Mouse (Mus musculus): ENCODE measurements around the gene Pard3b. TPM values are rescaled to one million over a fixed set of nuclear protein-coding genes. Genes with fewer than 3 reads are reported as not detected.
A peak's percentile ranks its signal among the peaks of the same experiment; 100 is the strongest.

Gene Pard3b
- polyA plus RNA-seq, 1 experiment from 2014 or later: 12.3 TPM

DNA sequence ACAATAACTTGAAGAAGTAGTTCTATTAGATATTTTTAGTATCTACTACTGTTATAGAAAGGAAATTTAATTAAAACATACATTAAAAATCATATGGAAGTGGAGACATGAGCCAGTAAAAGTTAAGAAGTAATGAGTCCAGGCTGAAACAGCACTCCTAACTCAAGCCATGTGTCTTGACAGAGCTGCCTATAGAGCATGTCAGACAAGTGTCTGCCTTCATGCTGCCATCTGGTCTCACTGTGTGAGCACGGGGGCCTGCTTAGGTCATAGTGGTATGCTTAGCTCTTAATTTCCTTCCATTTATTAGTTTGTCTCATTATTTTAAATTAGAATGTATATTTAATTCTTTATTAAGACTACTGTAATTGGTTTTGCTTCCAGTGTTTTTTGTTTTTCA lies 517.3 kb downstream of the Pard3b start:
- Histone ChIP-seq H3K9me3 (ENCODE audit: control insufficient read depth, low read length) (no peaks in the 10 kb centered on the region), H3K4me3 (ENCODE audit: low read length) (no peak overlapping the region), H3K4me2 (ENCODE audit: low read depth, low read length) (no peak overlapping the region), H3K9ac (ENCODE audit: low read length) (no peak overlapping the region), H3K4me1 (replicated peaks; ENCODE audit: control insufficient read depth, insufficient read depth, low read length) (no peaks in the 10 kb centered on the region), H3K27me3 (ENCODE audit: control insufficient read depth, insufficient read depth, low read depth, low read length) (no peaks in the 10 kb centered on the region), H3K36me3 (ENCODE audit: control insufficient read depth, insufficient read depth, low read length) (no peaks in the 10 kb centered on the region), H3K27ac (ENCODE audit: low read length) (no peak overlapping the region)
- ATAC-seq (ENCODE audit: low read depth): no peak
- 63% methylated on average over 1 of the region's 1 CpGs for WGBS

DNA sequence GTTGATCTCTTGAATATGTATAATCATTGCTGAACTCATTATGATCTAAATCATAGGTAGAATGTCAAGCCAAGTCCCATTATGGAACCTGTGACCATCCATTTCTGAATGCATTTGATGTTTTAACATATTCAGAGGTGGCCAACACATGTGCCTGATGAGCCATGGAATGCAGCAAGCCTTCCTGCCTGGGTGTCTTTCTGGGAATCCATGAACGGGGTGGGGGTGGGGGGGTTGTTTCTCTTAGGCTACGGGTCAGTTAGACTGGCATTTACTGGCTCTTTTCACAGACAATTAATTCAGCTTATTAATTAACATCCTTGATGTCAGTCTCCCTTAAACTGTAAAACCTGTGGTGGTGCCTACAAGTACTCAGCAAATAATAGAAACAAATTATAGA lies 521.0 kb downstream of the Pard3b start:
- no peak for ATAC-seq (ENCODE audit: low read depth)
- WGBS: 75% methylated on average over 2 of the region's 2 CpGs
- H3K36me3 ChIP-seq (ENCODE audit: control insufficient read depth, insufficient read depth, low read length): no peaks in the 10 kb centered on the region

DNA sequence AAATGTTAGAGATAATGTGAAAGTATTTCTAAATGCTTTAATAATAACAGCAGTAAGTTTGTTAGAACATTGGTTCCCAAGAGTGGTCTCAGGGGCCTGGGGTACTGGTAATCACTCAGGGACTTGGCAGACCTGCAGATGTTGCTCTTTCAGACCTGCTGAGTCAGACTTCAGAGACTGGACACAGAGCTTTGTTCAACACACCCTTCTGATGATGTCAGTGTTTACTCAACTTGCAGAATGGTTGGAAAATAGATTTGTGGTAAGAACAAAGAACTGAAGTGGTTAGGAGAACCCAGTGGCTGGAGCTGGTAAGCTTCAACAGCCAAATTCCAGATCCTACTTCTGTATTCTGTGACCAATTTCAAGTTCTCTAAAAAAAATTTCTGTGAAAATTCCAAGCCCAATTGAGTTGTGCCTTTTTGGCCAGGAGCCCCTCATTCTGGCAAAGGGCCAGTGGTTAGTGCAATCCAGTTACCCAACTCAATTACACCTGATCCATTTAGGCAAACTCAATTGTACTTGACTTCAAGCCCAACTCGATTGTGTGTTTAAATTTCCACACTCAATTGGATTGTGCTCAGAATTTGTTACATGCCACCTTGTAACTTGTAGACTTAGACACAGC lies 536.5 kb downstream of the Pard3b start:
- Histone ChIP-seq H3K9ac (ENCODE audit: low read length) (no peak overlapping the region), H3K9me3 (ENCODE audit: control insufficient read depth, low read length) (no peaks in the 10 kb centered on the region)
- WGBS: 21% methylated on average over 1 of the region's 1 CpGs

More for the DNA sequence above, 521.0 kb downstream of the Pard3b start:
- H3K27me3 ChIP-seq (ENCODE audit: control insufficient read depth, insufficient read depth, low read depth, low read length): no peaks in the 10 kb centered on the region
- no peaks in the 10 kb centered on the region for H3K4me1 ChIP-seq (replicated peaks; ENCODE audit: control insufficient read depth, insufficient read depth, low read length)
- no peak overlapping the region for H3K27ac ChIP-seq (ENCODE audit: low read length)
- H3K4me2 ChIP-seq (ENCODE audit: low read depth, low read length): no peak overlapping the region
- H3K4me3 ChIP-seq (ENCODE audit: low read length): no peak overlapping the region
- H3K9ac ChIP-seq (ENCODE audit: low read length): no peak overlapping the region
- H3K9me3 ChIP-seq (ENCODE audit: control insufficient read depth, low read length): no peaks in the 10 kb centered on the region

DNA sequence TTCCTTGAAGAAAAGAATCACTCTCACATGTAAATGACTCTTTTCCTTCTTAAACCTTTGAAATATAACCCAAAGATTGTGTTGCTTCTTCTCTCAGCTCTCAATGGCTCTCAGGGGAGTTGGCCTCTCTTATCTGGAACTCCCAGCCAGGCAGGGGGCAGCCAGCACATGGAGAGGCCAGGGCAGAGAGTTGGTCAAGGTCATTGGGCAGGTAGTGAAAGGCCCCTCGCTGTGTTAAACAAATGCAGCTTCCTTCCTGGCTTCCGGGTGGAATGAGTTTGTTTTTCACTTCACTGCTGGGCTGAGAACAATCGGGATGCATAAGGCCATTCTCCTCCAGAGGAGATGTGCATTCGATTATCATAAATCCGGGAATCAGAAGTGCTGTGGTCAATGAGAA lies 543.0 kb downstream of the Pard3b start:
- ATAC-seq (ENCODE audit: low read depth): peak; percentile 38; the same call in 1 of the 2 replicates
- H3K4me2 ChIP-seq (ENCODE audit: low read depth, low read length): no peak overlapping the region
- 0 out of 2 replicates have a peak, but pooled peaks cover 3% of the 10 kb centered on the region for H3K4me1 ChIP-seq (replicated peaks; ENCODE audit: control insufficient read depth, insufficient read depth, low read length)
- H3K9me3 ChIP-seq (ENCODE audit: control insufficient read depth, low read length): no peaks in the 10 kb centered on the region
- 15% methylated on average over 5 of the region's 5 CpGs for WGBS
- no peak overlapping the region for H3K27ac ChIP-seq (ENCODE audit: low read length)
- no peaks in the 10 kb centered on the region for H3K27me3 ChIP-seq (ENCODE audit: control insufficient read depth, insufficient read depth, low read depth, low read length)
- H3K36me3 ChIP-seq (ENCODE audit: control insufficient read depth, insufficient read depth, low read length): no peaks in the 10 kb centered on the region
- no peak overlapping the region for H3K4me3 ChIP-seq (ENCODE audit: low read length)
- no peak overlapping the region for H3K9ac ChIP-seq (ENCODE audit: low read length)

More for the DNA sequence above, 536.5 kb downstream of the Pard3b start:
- Histone ChIP-seq H3K27me3 (ENCODE audit: control insufficient read depth, insufficient read depth, low read depth, low read length) (no peaks in the 10 kb centered on the region), H3K4me1 (replicated peaks; ENCODE audit: control insufficient read depth, insufficient read depth, low read length) (no peaks in the 10 kb centered on the region; the same call in 1 of the 2 replicates), H3K27ac (ENCODE audit: low read length) (no peak overlapping the region; the same call in 1 of the 2 replicates), H3K4me2 (ENCODE audit: low read depth, low read length) (no peak overlapping the region), H3K4me3 (ENCODE audit: low read length) (no peak overlapping the region), H3K36me3 (ENCODE audit: control insufficient read depth, insufficient read depth, low read length) (no peaks in the 10 kb centered on the region)
- peak; percentile 71 for ATAC-seq (ENCODE audit: low read depth)

DNA sequence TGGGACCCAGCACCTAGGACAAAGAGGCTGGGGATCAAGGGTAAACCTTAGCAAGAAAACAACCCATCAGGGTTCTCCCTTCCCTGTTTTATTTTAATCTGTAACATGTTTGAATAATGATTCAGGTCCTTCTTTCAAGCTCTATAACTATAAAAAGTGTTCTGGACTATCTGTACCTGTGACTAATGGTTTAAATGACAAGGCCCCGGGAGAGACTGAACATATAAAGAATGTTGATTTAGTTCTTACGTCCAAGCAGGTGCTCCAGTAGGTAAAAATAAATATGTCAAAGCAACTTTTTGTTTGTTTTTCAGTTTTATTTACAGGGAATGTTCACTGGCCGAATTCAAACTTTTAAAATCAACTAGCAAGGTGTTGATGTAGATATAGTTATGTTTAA lies 544.0 kb downstream of the Pard3b start:
- Histone ChIP-seq H3K27ac (ENCODE audit: low read length) (no peak overlapping the region), H3K27me3 (ENCODE audit: control insufficient read depth, insufficient read depth, low read depth, low read length) (no peaks in the 10 kb centered on the region), H3K9ac (ENCODE audit: low read length) (no peak overlapping the region), H3K9me3 (ENCODE audit: control insufficient read depth, low read length) (no peaks in the 10 kb centered on the region), H3K4me3 (ENCODE audit: low read length) (no peak overlapping the region), H3K36me3 (ENCODE audit: control insufficient read depth, insufficient read depth, low read length) (no peaks in the 10 kb centered on the region), H3K4me1 (replicated peaks; ENCODE audit: control insufficient read depth, insufficient read depth, low read length) (0 out of 2 replicates have a peak, but pooled peaks cover 3% of the 10 kb centered on the region), H3K4me2 (ENCODE audit: low read depth, low read length) (no peak overlapping the region)
- WGBS: 42% methylated on average over 3 of the region's 3 CpGs
- no peak for ATAC-seq (ENCODE audit: low read depth)

DNA sequence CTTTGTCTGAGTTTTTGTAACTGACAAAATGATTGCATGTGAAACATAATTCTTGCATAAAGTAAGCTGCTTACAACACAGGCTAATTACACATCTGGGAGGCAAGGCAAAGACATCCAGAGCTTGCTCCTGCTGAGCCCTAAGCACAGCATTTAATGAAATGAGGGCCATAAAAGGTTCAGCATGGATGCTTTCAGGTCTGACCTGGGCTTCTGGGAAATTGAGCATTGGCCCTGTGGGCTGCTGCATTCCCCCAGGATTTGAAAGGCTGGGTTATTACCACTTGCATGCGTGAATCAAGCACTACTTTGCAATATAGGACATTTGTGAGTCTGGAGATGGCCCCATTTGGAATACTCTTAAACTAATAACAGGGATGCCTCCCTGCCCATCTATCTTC lies 552.2 kb downstream of the Pard3b start:
- WGBS: 79% methylated on average over 1 of the region's 1 CpGs
- no peak for ATAC-seq (ENCODE audit: low read depth)

DNA sequence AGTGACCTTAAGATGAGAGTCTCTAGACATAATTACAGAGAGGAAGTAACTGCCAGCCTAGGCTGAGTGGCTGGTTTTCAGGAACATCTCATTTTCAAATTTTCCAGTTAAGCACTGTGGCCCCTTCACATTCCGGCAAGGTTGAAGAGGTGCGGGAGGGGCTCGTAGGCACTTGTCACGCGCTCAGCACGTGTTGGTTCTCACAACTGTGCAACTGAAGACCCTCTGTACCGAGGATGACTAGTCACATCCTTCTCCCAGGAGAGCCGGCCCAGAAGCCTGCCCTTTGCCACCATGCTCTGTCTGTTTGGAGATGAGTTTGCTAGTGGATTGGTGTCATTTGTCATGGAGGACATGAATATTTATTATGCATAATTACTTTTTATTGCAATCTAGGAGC lies 558.9 kb downstream of the Pard3b start:
- H3K27ac ChIP-seq (ENCODE audit: low read length): no peak overlapping the region
- ATAC-seq (ENCODE audit: low read depth): no peak
- no peaks in the 10 kb centered on the region for H3K27me3 ChIP-seq (ENCODE audit: control insufficient read depth, insufficient read depth, low read depth, low read length)
- H3K9ac ChIP-seq (ENCODE audit: low read length): no peak overlapping the region
- no peaks in the 10 kb centered on the region for H3K4me1 ChIP-seq (replicated peaks; ENCODE audit: control insufficient read depth, insufficient read depth, low read length)
- 50% methylated on average over 8 of the region's 8 CpGs for WGBS
- no peak overlapping the region for H3K4me3 ChIP-seq (ENCODE audit: low read length)
- no peaks in the 10 kb centered on the region for H3K36me3 ChIP-seq (ENCODE audit: control insufficient read depth, insufficient read depth, low read length)
- H3K9me3 ChIP-seq (ENCODE audit: control insufficient read depth, low read length): no peaks in the 10 kb centered on the region
- no peak overlapping the region for H3K4me2 ChIP-seq (ENCODE audit: low read depth, low read length)

More for the DNA sequence above, 552.2 kb downstream of the Pard3b start:
- Histone ChIP-seq H3K4me3 (ENCODE audit: low read length) (no peak overlapping the region), H3K4me1 (replicated peaks; ENCODE audit: control insufficient read depth, insufficient read depth, low read length) (peaks cover 7% of the 10 kb centered on the region; the same call in 1 of the 2 replicates), H3K36me3 (ENCODE audit: control insufficient read depth, insufficient read depth, low read length) (no peaks in the 10 kb centered on the region), H3K27me3 (ENCODE audit: control insufficient read depth, insufficient read depth, low read depth, low read length) (no peaks in the 10 kb centered on the region), H3K9me3 (ENCODE audit: control insufficient read depth, low read length) (no peaks in the 10 kb centered on the region), H3K9ac (ENCODE audit: low read length) (no peak overlapping the region), H3K4me2 (ENCODE audit: low read depth, low read length) (no peak overlapping the region), H3K27ac (ENCODE audit: low read length) (no peak overlapping the region)

DNA sequence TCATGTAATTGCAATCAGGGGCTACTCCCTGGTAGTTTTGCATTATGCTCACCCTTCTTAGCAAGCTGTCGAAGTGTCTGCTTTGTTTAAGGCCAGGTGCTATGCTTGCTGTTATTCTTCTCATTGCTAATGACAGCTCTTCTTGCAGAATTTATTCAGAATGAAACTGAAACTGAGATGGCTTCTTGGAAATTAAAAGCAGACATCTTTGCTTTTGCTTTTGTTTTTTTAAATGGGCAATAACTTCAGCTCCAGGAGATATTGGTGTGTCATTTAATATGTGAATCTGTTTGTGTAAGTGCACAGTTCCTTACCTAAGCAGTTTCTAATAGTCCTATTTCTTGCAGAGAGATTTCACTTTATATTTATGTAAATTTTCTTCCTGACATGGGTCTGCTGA lies 562.3 kb downstream of the Pard3b start:
- H3K27me3 ChIP-seq (ENCODE audit: control insufficient read depth, insufficient read depth, low read depth, low read length): no peaks in the 10 kb centered on the region
- H3K9ac ChIP-seq (ENCODE audit: low read length): no peak overlapping the region
- no peak overlapping the region for H3K4me2 ChIP-seq (ENCODE audit: low read depth, low read length)
- H3K4me1 ChIP-seq (replicated peaks; ENCODE audit: control insufficient read depth, insufficient read depth, low read length): no peaks in the 10 kb centered on the region
- 83% methylated on average over 1 of the region's 1 CpGs for WGBS
- H3K9me3 ChIP-seq (ENCODE audit: control insufficient read depth, low read length): no peaks in the 10 kb centered on the region
- H3K4me3 ChIP-seq (ENCODE audit: low read length): no peak overlapping the region
- no peaks in the 10 kb centered on the region for H3K36me3 ChIP-seq (ENCODE audit: control insufficient read depth, insufficient read depth, low read length)
- no peak overlapping the region for H3K27ac ChIP-seq (ENCODE audit: low read length)
- no peak for ATAC-seq (ENCODE audit: low read depth)

DNA sequence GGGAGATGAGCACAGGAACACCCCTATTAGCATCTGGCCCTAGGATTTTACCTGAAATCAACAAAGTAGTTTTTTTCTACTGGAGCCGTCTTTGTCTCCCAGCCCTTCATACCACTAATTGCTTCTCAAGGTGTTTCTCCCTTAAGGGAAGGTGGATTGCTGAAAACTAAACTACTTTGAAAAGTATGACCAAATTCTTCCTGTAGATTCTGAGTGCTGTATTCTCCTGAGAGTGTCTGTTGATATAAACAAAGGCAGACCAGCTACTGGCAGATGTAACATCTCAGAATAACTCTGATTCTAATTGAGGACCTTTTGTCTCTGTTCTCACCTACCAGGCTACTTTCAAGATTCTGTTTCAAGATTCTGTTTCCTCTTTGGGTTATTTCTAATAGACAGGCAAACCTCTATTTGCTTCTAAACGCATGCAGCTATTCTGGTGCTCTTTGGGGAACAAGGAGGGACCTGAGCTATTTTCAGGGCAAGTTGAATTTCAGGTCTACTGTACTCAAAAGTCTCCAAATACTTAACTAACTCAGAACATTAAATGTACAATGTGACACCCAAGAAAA lies 563.1 kb downstream of the Pard3b start:
- ATAC-seq (ENCODE audit: low read depth): no peak
- Histone ChIP-seq H3K4me3 (ENCODE audit: low read length) (no peak overlapping the region), H3K9ac (ENCODE audit: low read length) (no peak overlapping the region), H3K27me3 (ENCODE audit: control insufficient read depth, insufficient read depth, low read depth, low read length) (no peaks in the 10 kb centered on the region), H3K9me3 (ENCODE audit: control insufficient read depth, low read length) (no peaks in the 10 kb centered on the region), H3K4me1 (replicated peaks; ENCODE audit: control insufficient read depth, insufficient read depth, low read length) (no peaks in the 10 kb centered on the region), H3K4me2 (ENCODE audit: low read depth, low read length) (no peak overlapping the region), H3K27ac (ENCODE audit: low read length) (no peak overlapping the region), H3K36me3 (ENCODE audit: control insufficient read depth, insufficient read depth, low read length) (no peaks in the 10 kb centered on the region)
- 60% methylated on average over 2 of the region's 2 CpGs for WGBS

Measured in lung, embryonic 16.5 days (tissue).